Mouse (Mus musculus): ENCODE results near the gene Slc30a2.

DNA sequence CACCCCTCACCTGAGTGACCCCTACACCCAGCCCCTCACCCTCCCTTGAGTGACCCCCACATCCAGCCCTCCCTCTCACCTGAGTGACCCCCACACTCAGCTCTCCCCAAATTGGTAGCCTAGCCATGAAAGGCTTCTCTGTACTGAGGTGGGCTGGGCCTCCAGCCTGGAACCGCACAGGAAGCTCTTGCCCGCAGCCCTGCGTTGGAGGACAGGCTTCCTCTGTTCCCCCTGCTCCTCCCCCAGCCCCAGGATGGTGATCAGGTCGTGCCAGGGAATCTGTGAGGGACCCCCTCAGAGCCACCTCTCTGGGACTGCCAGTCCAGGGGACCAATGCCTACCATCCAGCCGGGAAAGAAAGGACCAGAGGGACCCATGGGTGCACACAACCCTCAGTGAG, 22.3 kb downstream of the Slc30a2 start:
- TF ChIP-seq CTCF (conservative IDR thresholded peaks at IDR 0.05; ENCODE audit: insufficient read depth, insufficient read length, low read depth, low read length) (no peak), POLR2A (IDR thresholded peaks at IDR 0.05; ENCODE audit: low read depth, low read length) (no peak)
